Mouse (Mus musculus) CH12.LX (cell line): Measurements from ENCODE around the gene Hist1h4f. TPM values are rescaled to one million over a fixed set of nuclear protein-coding genes. Genes with fewer than 3 reads are reported as not detected.
"Not testable (repeated sequence)": the region's sequence is repeated elsewhere in the genome, so short reads cannot be mapped to it uniquely, and the experiment has no call there.

Experiments used
- DNase-seq: peaks from one replicate; pipeline ENCODE4 v3.0.0-alpha.2; 2013; ENCODE audit errors: extremely low read depth
- H3K27ac ChIP-seq: 2 replicates; pipeline ENCODE4 v1.5.1; 2012; ENCODE audit warnings: low read depth, mild to moderate bottlenecking, control low read depth, moderate library complexity; ENCODE audit not compliant: insufficient read depth
- H3K27me3 ChIP-seq: replicated peaks from 2 replicates; pipeline ENCODE3; 2012; ENCODE audit warnings: inconsistent platforms
- H3K36me3 ChIP-seq, 2 experiments: replicated peaks in 1 of 2; 2 replicates each; pipeline versions ENCODE3 to v1.6.1; 2012; ENCODE audit warnings: inconsistent platforms in 1 of 2, low read length in 1 of 2, mild to moderate bottlenecking in 1 of 2, mixed read lengths in 1 of 2, moderate library complexity in 1 of 2; ENCODE audit not compliant: control insufficient read depth in 1 of 2, insufficient read depth in 1 of 2
- H3K4me1 ChIP-seq, 2 experiments: 2 replicates each; pipeline ENCODE4 v1.6.1; 2012; ENCODE audit warnings: inconsistent platforms in 1 of 2, moderate library complexity in 1 of 2; ENCODE audit not compliant: insufficient read depth in 2 of 2, control insufficient read depth in 1 of 2
- H3K4me2 ChIP-seq: 2 replicates; pipeline ENCODE4 v1.6.1; 2012; ENCODE audit warnings: low read depth, mild to moderate bottlenecking, control low read depth; ENCODE audit not compliant: poor library complexity, insufficient read depth, severe bottlenecking
- H3K4me3 ChIP-seq, 3 experiments: fragments of 150-350 bp in 1 of 3; sonication (generic) in 1 of 3; replicated peaks in 1 of 3; 2 replicates each; pipeline versions ENCODE3 to v1.5.1; 2011 to 2012; ENCODE audit warnings: low read depth in 2 of 3, low read length in 2 of 3, mild to moderate bottlenecking in 2 of 3, moderate library complexity in 2 of 3, control low read depth in 1 of 3, improper control_type of control experiment in 1 of 3, inconsistent platforms in 1 of 3, mixed read lengths in 1 of 3; ENCODE audit not compliant: poor library complexity in 1 of 3
- H3K79me2 ChIP-seq: replicated peaks from 2 replicates; pipeline ENCODE4 v1.6.1; 2012; ENCODE audit warnings: mild to moderate bottlenecking, moderate library complexity; ENCODE audit not compliant: control insufficient read depth, poor library complexity, insufficient read depth, severe bottlenecking; ENCODE audit errors: extremely low read depth
- H3K9ac ChIP-seq: 2 replicates; pipeline ENCODE4 v1.6.1; 2012; ENCODE audit warnings: low read depth, mild to moderate bottlenecking, control low read depth, moderate library complexity; ENCODE audit not compliant: insufficient read depth
- H3K9me3 ChIP-seq: replicated peaks from 2 replicates; pipeline ENCODE3; 2012; ENCODE audit warnings: low read length, inconsistent platforms, mixed read lengths
- CHD1 ChIP-seq: IDR thresholded peaks from 2 replicates; pipeline ENCODE4 v1.6.1; 2012; ENCODE audit warnings: low read depth, low read length, improper control_type of control experiment, inconsistent platforms
- CHD2 ChIP-seq: IDR thresholded peaks from 2 replicates; pipeline ENCODE4 v1.6.1; 2011; ENCODE audit warnings: low read length, improper control_type of control experiment
- E2F4 ChIP-seq: IDR thresholded peaks from 2 replicates; pipeline ENCODE4 v1.6.1; 2011; ENCODE audit warnings: low read depth, low read length, improper control_type of control experiment; ENCODE audit not compliant: insufficient replicate concordance
- HCFC1 ChIP-seq: IDR thresholded peaks from 2 replicates; pipeline ENCODE4 v1.6.1; 2012; ENCODE audit warnings: low read depth, mild to moderate bottlenecking, inconsistent platforms, low read length, improper control_type of control experiment
- MEF2A ChIP-seq: IDR thresholded peaks from 2 replicates; pipeline ENCODE4 v1.6.1; 2014; ENCODE audit warnings: low read depth, mild to moderate bottlenecking, inconsistent platforms, low read length, improper control_type of control experiment, borderline replicate concordance
- MXI1 ChIP-seq: IDR thresholded peaks from 2 replicates; pipeline ENCODE4 v1.6.1; 2011; ENCODE audit warnings: mild to moderate bottlenecking, low read depth, low read length, improper control_type of control experiment
- NELFE ChIP-seq: IDR thresholded peaks from 2 replicates; pipeline ENCODE4 v1.6.1; 2011; ENCODE audit warnings: low read depth, low read length, improper control_type of control experiment
- NRF1 ChIP-seq: IDR thresholded peaks from 2 replicates; pipeline ENCODE4 v1.6.1; 2014; ENCODE audit warnings: low read depth, mild to moderate bottlenecking, inconsistent platforms, low read length, improper control_type of control experiment, moderate library complexity
- POLR2A ChIP-seq: IDR thresholded peaks from 2 replicates; pipeline ENCODE4 v1.6.1; 2011; ENCODE audit warnings: low read depth, mild to moderate bottlenecking, improper control_type of control experiment, low read length
- POLR2AphosphoS2 ChIP-seq: IDR thresholded peaks from 2 replicates; pipeline ENCODE4 v1.6.1; 2011; ENCODE audit warnings: low read depth, low read length, improper control_type of control experiment
- RCOR1 ChIP-seq: conservative IDR thresholded peaks from 2 replicates; pipeline ENCODE4 v1.6.1; 2012; ENCODE audit warnings: low read depth, mild to moderate bottlenecking, inconsistent platforms, low read length, improper control_type of control experiment
- SIN3A ChIP-seq: IDR thresholded peaks from 2 replicates; pipeline ENCODE4 v1.6.1; 2012; ENCODE audit warnings: low read length, improper control_type of control experiment, inconsistent platforms
- TBP ChIP-seq: conservative IDR thresholded peaks from 2 replicates; pipeline ENCODE4 v1.6.1; 2011; ENCODE audit warnings: low read depth, low read length, improper control_type of control experiment
- TCF12 ChIP-seq: IDR thresholded peaks from 2 replicates; pipeline ENCODE4 v1.6.1; 2014; ENCODE audit warnings: low read depth, mild to moderate bottlenecking, inconsistent platforms, low read length, improper control_type of control experiment
- UBTF ChIP-seq: IDR thresholded peaks from 2 replicates; pipeline ENCODE4 v1.6.1; 2012; ENCODE audit warnings: low read depth, mild to moderate bottlenecking, inconsistent platforms, low read length, improper control_type of control experiment, moderate library complexity
- ZMIZ1 ChIP-seq: IDR thresholded peaks from 2 replicates; pipeline ENCODE4 v1.6.1; 2012; ENCODE audit warnings: low read depth, mild to moderate bottlenecking, inconsistent platforms, low read length, improper control_type of control experiment
- dilution Hi-C: fragments of 300-500 bp; cut with MboI; formaldehyde crosslinking; loops from 2 replicates; pipeline ENCODE4 v1.14.3; 2020; ENCODE audit warnings: low sequenced_read_pairs; ENCODE audit not compliant: extremely low pct_unique_long_range_greater_than_20kb, extremely low pct_ligation_motif_present
- in situ Hi-C: fragments of 300-500 bp; cut with MboI; formaldehyde crosslinking; loops from 3 replicates; pipeline ENCODE4 v1.14.3; 2019; ENCODE audit warnings: low sequenced_read_pairs, low pct_ligation_motif_present, low pct_unique_long_range_greater_than_20kb, mixed read lengths
- polyA plus RNA-seq: library from polyadenylated mRNA; unstranded; fragments of >175 nt; gene quantifications from 2 replicates; pipeline ENCODE4 v1.2.1, GENCODE M21; 2012; ENCODE audit warnings: low read depth; ENCODE audit not compliant: insufficient read length
- total RNA-seq, 2 experiments: library from RNA; depleted of rRNA; stranded (reverse); fragments of 300-350 nt in 1 of 2; fragments of >200 nt in 1 of 2; gene quantifications; 2 replicates each; pipeline ENCODE4 v1.2.3; 2012 to 2014

The Hist1h4f gene
- total and polyA plus RNA-seq, 3 experiments = 9.0 to 4,902 (median 27.1) TPM

DNA sequence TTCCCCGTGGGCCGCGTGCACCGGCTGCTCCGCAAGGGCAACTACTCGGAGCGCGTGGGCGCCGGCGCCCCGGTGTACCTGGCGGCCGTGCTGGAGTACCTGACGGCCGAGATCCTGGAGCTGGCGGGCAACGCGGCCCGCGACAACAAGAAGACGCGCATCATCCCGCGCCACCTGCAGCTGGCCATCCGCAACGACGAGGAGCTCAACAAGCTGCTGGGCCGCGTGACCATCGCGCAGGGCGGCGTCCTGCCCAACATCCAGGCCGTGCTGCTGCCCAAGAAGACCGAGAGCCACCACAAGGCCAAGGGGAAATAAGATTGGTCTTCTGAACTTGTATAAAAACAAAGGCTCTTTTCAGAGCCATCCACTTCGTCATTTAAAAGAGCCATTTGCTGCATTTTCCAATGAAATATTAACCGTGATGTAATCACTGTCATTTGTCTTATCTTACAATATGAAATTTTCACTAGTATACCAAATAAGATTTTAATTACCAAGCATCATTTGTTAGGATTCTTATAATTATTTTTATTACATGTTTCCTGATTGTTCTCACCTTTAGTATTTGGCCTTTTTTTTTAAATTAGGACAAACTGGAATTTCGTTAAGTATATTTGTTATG is 23.2 kb upstream of the Hist1h4f start:
- H3K9me3 ChIP-seq, H3K79me2 ChIP-seq, H3K27me3 ChIP-seq: not testable (repeated sequence)
- peak; percentile 58 for DNase-seq
- H3K4me3 ChIP-seq = peak overlapping the region in 1 of 3 experiments; percentile 15
- peak overlapping the region; percentile 77 for H3K27ac ChIP-seq
- in situ Hi-C loops = loop anchor here (25.0 kb wide), 1 partner anchor 1837 kb away; the partner anchor contains the start of gene Hist1h4j
- peak; percentile 81 for TF ChIP-seq NELFE
- peak; percentile 92 for TF ChIP-seq POLR2AphosphoS2
- 0 out of 2 replicates have a peak, but pooled peaks have one; percentile 45 for TF ChIP-seq RCOR1
- peak; percentile 84 for TF ChIP-seq CHD1
- TF ChIP-seq SIN3A = 0 out of 2 replicates have a peak, but pooled peaks have one; percentile 3
- TF ChIP-seq UBTF = peak; percentile 80; the same call in 1 of the 2 replicates
- TF ChIP-seq MEF2A = 0 out of 2 replicates have a peak, but pooled peaks have one; percentile 6
- TF ChIP-seq ZMIZ1 = peak; percentile 98
- TF ChIP-seq POLR2A = peak; percentile 85
- TF ChIP-seq, all 38 proteins: peak for 9; not testable (repeated sequence) for 29
- dilution Hi-C loops, H3K36me3 ChIP-seq: not testable (repeated sequence)
- H3K9ac ChIP-seq = peak overlapping the region; percentile 66; the same call in 1 of the 2 replicates
- H3K4me2 ChIP-seq = peak overlapping the region; percentile 56; the same call in 1 of the 2 replicates
- H3K4me1 ChIP-seq = peaks cover 0 to 15% of the 10 kb centered on the region in 2 experiments; a peak in 2 of 4 replicates

GRCm38 (mm10) chr13:23573898-23574524 is 22.6 kb upstream of the Hist1h4f start, which contains the start of the genes Hist1h2bf and Hist1h2ad:
Gene Hist1h2bf (minus strand): TSS chr13:23574196.
Gene Hist1h2ad (plus strand): TSS chr13:23574381.
- H3K9me3 ChIP-seq = not testable (repeated sequence)

More at GRCm38 (mm10) chr13:23573898-23574524, 22.6 kb upstream of the Hist1h4f start, which contains the start of the genes Hist1h2bf and Hist1h2ad:
- in situ Hi-C loops = loop anchor here (25.0 kb wide), 1 partner anchor 1837 kb away; the partner anchor contains the start of gene Hist1h4j
- Histone ChIP-seq H3K4me3 (peak within 1 kb of the TSS; percentile 34 to 59 (median 39)), H3K4me1 (peaks cover 0 to 15% of the 10 kb centered on the region in 2 experiments; a peak in 2 of 4 replicates), H3K27ac (peak within 1 kb of the TSS; percentile 93), H3K9ac (peak within 1 kb of the TSS; percentile 91), H3K4me2 (peak within 1 kb of the TSS; percentile 76)
- dilution Hi-C loops, H3K79me2 ChIP-seq, H3K36me3 ChIP-seq, H3K27me3 ChIP-seq: not testable (repeated sequence)
- peak; percentile 99 for DNase-seq
- TF ChIP-seq UBTF = peak; percentile 5; the same call in 1 of the 2 replicates
- TF ChIP-seq HCFC1 = peak; percentile 17; the same call in 1 of the 2 replicates
- TF ChIP-seq POLR2A = peak; percentile 42
- TF ChIP-seq CHD2 = peak; percentile 98
- TF ChIP-seq TBP = peak; percentile 98
- TF ChIP-seq MXI1 = peak; percentile 58; the same call in 1 of the 2 replicates
- TF ChIP-seq TCF12 = peak; percentile 96
- peak; percentile 98 for TF ChIP-seq E2F4
- TF ChIP-seq ZMIZ1 = 0 out of 2 replicates have a peak, but pooled peaks have one; percentile 90
- TF ChIP-seq SIN3A = 0 out of 2 replicates have a peak, but pooled peaks have one; percentile 57
- 0 out of 2 replicates have a peak, but pooled peaks have one; percentile 24 for TF ChIP-seq MEF2A
- peak; percentile 18 for TF ChIP-seq NRF1
